Mouse (Mus musculus) CD4-positive, CD25-positive, alpha-beta regulatory T cell, adult 9 weeks (primary cell): ENCODE measurements around the gene Neurod1. TPM values are rescaled to one million over a fixed set of nuclear protein-coding genes. Genes with fewer than 3 reads are reported as not detected.

Experiments used
- polyA plus RNA-seq: library from polyadenylated mRNA; unstranded; fragments of 100-300 nt; shearing (Covaris generic); gene quantifications from one replicate; pipeline ENCODE4 v1.2.1, GENCODE M21; 2017

Gene Neurod1
- not detected for polyA plus RNA-seq

GRCm38 (mm10) chr2:79456575-79457349, at the start of gene Neurod1, which contains the start of gene Cerkl:
Gene Neurod1, minus strand, starts transcription at chr2:79456751.
Gene Cerkl, minus strand, starts transcription at chr2:79456785.

Other genes with a start within 250 kb of the Neurod1 start
- gene Itga4, start 201.3 kb downstream of the Neurod1 start, polyA plus RNA-seq: 261 TPM
- 12.9 TPM for gene Cerkl, start within 50 bp of the Neurod1 start, polyA plus RNA-seq
- gene Itprid2, start 178.6 kb upstream of the Neurod1 start, polyA plus RNA-seq: 2.2 TPM